Mouse (Mus musculus): Measurements from ENCODE around the gene 9130023H24Rik.

The 9130023H24Rik gene

GRCm38 (mm10) chr7:128237927-128238778, at the start of gene 9130023H24Rik:
TSS of gene 9130023H24Rik (minus strand) at chr7:128238031.
- DNase-seq: peak; percentile 99

- DNase-seq: no peak
Measured at GRCm38 (mm10) chr7:128285060-128285459, 47.2 kb upstream of the 9130023H24Rik start.

- DNase-seq: no peak
Measured at GRCm38 (mm10) chr7:128284047-128284446, 46.2 kb upstream of the 9130023H24Rik start.

- DNase-seq: no peak
Measured at GRCm38 (mm10) chr7:128282532-128283244, 44.9 kb upstream of the 9130023H24Rik start.

GRCm38 (mm10) chr7:128281765-128282164, 43.9 kb upstream of the 9130023H24Rik start:
- no peak for DNase-seq

- no peak for DNase-seq
Measured at GRCm38 (mm10) chr7:128279750-128280149, 41.9 kb upstream of the 9130023H24Rik start.

GRCm38 (mm10) chr7:128276051-128276450, 38.2 kb upstream of the 9130023H24Rik start:
- no peak for DNase-seq

- DNase-seq: no peak
Measured at GRCm38 (mm10) chr7:128271496-128271895, 33.7 kb upstream of the 9130023H24Rik start.

- no peak for DNase-seq
Measured at GRCm38 (mm10) chr7:128270431-128270850, 32.6 kb upstream of the 9130023H24Rik start.

- no peak for DNase-seq
Measured at GRCm38 (mm10) chr7:128267813-128268212, 30.0 kb upstream of the 9130023H24Rik start.

GRCm38 (mm10) chr7:128267391-128267790, 29.6 kb upstream of the 9130023H24Rik start:
- no peak for DNase-seq

GRCm38 (mm10) chr7:128266056-128266455, 28.2 kb upstream of the 9130023H24Rik start:
- DNase-seq: no peak

GRCm38 (mm10) chr7:128265411-128265810, 27.6 kb upstream of the 9130023H24Rik start, which contains the start of gene Slc5a2:
TSS of gene Slc5a2 (plus strand) at chr7:128265657.
- DNase-seq: no peak

GRCm38 (mm10) chr7:128256783-128257334, 19.0 kb upstream of the 9130023H24Rik start:
- DNase-seq: no peak

- no peak for DNase-seq
Measured at GRCm38 (mm10) chr7:128255757-128256156, 17.9 kb upstream of the 9130023H24Rik start.

- DNase-seq: no peak
Measured at GRCm38 (mm10) chr7:128254978-128255377, 17.1 kb upstream of the 9130023H24Rik start.

- peak; percentile 87 for DNase-seq
Measured at GRCm38 (mm10) chr7:128252609-128253008, 14.8 kb upstream of the 9130023H24Rik start.

- no peak for DNase-seq
Measured at GRCm38 (mm10) chr7:128251946-128252345, 14.1 kb upstream of the 9130023H24Rik start.

- no peak for DNase-seq
Measured at GRCm38 (mm10) chr7:128249998-128250397, 12.2 kb upstream of the 9130023H24Rik start.

- DNase-seq: no peak
Measured at GRCm38 (mm10) chr7:128248081-128249042, 10.5 kb upstream of the 9130023H24Rik start.

- peak; percentile 85 for DNase-seq
Measured at GRCm38 (mm10) chr7:128247443-128247842, 9.6 kb upstream of the 9130023H24Rik start.

All from layer of hippocampus, adult 9-11 months (tissue).